ENCODE assay signal across 8 mouse cellular contexts in the genomic region with DNA sequence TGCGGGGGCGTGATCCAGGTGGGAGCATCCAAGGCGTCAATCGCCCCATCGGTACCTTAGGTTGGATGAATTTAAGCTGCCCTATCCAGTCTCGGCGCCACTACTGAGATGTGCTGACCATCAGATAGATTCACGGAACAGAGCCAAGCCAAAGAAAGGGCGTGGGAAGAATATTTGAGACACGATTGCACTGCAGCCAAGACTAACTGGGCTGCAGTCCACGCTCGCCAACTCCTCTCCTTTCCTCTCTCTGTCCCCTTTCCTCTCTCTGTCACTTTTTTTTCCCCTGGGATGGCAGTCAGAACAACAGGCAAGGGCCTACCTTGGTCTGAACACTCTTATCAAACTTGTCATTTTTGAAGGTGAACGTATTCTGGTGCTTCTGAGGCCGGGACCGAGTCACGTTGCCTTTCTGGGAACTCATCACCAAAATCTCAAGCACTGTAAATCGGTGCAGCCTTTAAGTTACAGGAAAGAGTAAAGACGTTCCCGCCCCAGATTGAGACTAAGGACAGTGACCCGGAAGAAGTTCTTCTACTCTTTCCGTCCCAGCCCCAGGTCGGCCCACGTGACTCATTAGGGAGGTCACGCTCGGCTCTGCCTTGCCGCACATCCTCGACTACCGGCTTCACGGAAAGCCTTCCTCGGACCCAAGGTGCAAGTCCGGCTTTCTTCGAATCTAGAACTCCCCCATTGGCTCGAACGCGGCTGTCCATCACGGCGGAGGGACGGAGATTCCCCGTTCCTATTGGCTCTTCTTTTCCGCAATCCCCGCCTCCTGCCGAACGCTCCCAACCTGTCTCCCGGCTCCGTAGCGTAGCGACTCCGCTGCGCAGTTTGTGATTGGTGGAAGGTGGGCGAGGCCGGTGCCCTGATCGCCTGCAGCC. TPM values are rescaled to one million over a fixed set of nuclear protein-coding genes. Genes with fewer than 3 reads are reported as not detected.
DNase-seq lines count a peak whose midpoint lies in the region; ATAC-seq lines count a peak whose summit lies in the region.

TSS of gene 1110059E24Rik (minus strand) at position 692 of the 887 bp plus-strand sequence.

- no peaks in the 10 kb centered on the region for H3K27me3 ChIP-seq in heart, embryonic 14.5 days (ENCODE audit: control insufficient read depth, insufficient read depth, low read length)
- H3K27me3 ChIP-seq in liver, embryonic 13.5 days: no peaks in the 10 kb centered on the region
- H3K27me3 ChIP-seq in stomach, embryonic 16.5 days (ENCODE audit: control insufficient read depth, insufficient read depth, low read length): no peaks in the 10 kb centered on the region

- DNase-seq in c-Kit-negative CD71-positive TER-119-positive erythroid progenitor cells, embryonic 14.5 days (ENCODE audit: low read depth, low spot score): peak; percentile 91
- DNase-seq in fibroblast of lung, adult 2 months (ENCODE audit: low read depth): peak; percentile 97
- DNase-seq in kidney, postnatal 14 days: peak; percentile 98
- peak; percentile 94 for DNase-seq in liver, embryonic 13.5 days
- peak; percentile 95 for DNase-seq in neural tube, embryonic 10.5 days (ENCODE audit: extremely low spot score, low spot score)

- ATAC-seq in CD4-positive, CD25-positive, alpha-beta regulatory T cell, adult 4 months: peak; percentile 87
- ATAC-seq in heart, embryonic 14.5 days (ENCODE audit: insufficient number of reproducible peaks, insufficient read depth, low FRiP score, low read depth): peak; percentile 99
- ATAC-seq in liver, embryonic 13.5 days (ENCODE audit: low read depth): peak; percentile 99
- ATAC-seq in stomach, embryonic 16.5 days (ENCODE audit: insufficient read depth, low FRiP score): peak; percentile 98

- peak within 1 kb of the TSS; percentile 95 to 98 for H3K4me3 ChIP-seq in heart, embryonic 14.5 days (ENCODE audit: control insufficient read depth in 1 of 2, insufficient read depth in 1 of 2, low read depth in 1 of 2, low read length in 2 of 2)
- peak within 1 kb of the TSS; percentile 86 for H3K4me3 ChIP-seq in liver, embryonic 13.5 days (replicated peaks)
- H3K4me3 ChIP-seq in stomach, embryonic 16.5 days (replicated peaks; ENCODE audit: low read length): peak within 1 kb of the TSS; percentile 90

- peak within 1 kb of the TSS; percentile 96 to 99 for H3K27ac ChIP-seq in heart, embryonic 14.5 days (replicated peaks in 1 of 2; ENCODE audit: control insufficient read depth in 1 of 2, insufficient read depth in 1 of 2, low read depth in 2 of 2, low read length in 2 of 2)
- H3K27ac ChIP-seq in liver, embryonic 13.5 days: peak within 1 kb of the TSS; percentile 90
- peak within 1 kb of the TSS; percentile 98 for H3K27ac ChIP-seq in stomach, embryonic 16.5 days (ENCODE audit: low read length)

- 5% methylated on average over 52 of the region's 52 CpGs for WGBS in heart, embryonic 14.5 days
- WGBS in liver, embryonic 13.5 days (ENCODE audit: insufficient replicate concordance): 4% methylated on average over 52 of the region's 52 CpGs
- WGBS in stomach, embryonic 16.5 days: 5% methylated on average over 52 of the region's 52 CpGs

- peaks cover 3 to 25% of the 10 kb centered on the region in 2 experiments for H3K4me1 ChIP-seq in heart, embryonic 14.5 days (ENCODE audit: control insufficient read depth in 2 of 2, insufficient read depth in 2 of 2, low read length in 2 of 2)
- H3K4me1 ChIP-seq in liver, embryonic 13.5 days (replicated peaks): peaks cover 45% of the 10 kb centered on the region
- H3K4me1 ChIP-seq in stomach, embryonic 16.5 days (ENCODE audit: control insufficient read depth, insufficient read depth, low read length): peaks cover 11% of the 10 kb centered on the region

- no peaks in the 10 kb centered on the region for H3K36me3 ChIP-seq in heart, embryonic 14.5 days (ENCODE audit: control insufficient read depth, insufficient read depth, low read length)
- H3K36me3 ChIP-seq in liver, embryonic 13.5 days: no peaks in the 10 kb centered on the region
- H3K36me3 ChIP-seq in stomach, embryonic 16.5 days (ENCODE audit: control insufficient read depth, insufficient read depth, low read length): no peaks in the 10 kb centered on the region

- peak within 1 kb of the TSS; percentile 91 for H3K4me2 ChIP-seq in heart, embryonic 14.5 days (ENCODE audit: low read length)
- peak within 1 kb of the TSS; percentile 97 for H3K4me2 ChIP-seq in liver, embryonic 13.5 days
- H3K4me2 ChIP-seq in stomach, embryonic 16.5 days (ENCODE audit: low read depth, low read length): peak within 1 kb of the TSS; percentile 66

- no peaks in the 10 kb centered on the region for H3K9me3 ChIP-seq in heart, embryonic 14.5 days (ENCODE audit: control insufficient read depth, low read length)
- H3K9me3 ChIP-seq in liver, embryonic 13.5 days (replicated peaks): no peaks in the 10 kb centered on the region
- no peaks in the 10 kb centered on the region for H3K9me3 ChIP-seq in stomach, embryonic 16.5 days (replicated peaks; ENCODE audit: control insufficient read depth, low read length)

- peak within 1 kb of the TSS; percentile 96 for H3K9ac ChIP-seq in heart, embryonic 14.5 days (ENCODE audit: low read length)
- H3K9ac ChIP-seq in liver, embryonic 13.5 days: peak within 1 kb of the TSS; percentile 90
- H3K9ac ChIP-seq in stomach, embryonic 16.5 days (ENCODE audit: low read length): peak within 1 kb of the TSS; percentile 96

RNA-seq across cellular contexts. Expression of gene 1110059E24Rik, which starts in this region (rescaled TPM):
- polyA plus RNA-seq in CD4-positive, CD25-positive, alpha-beta regulatory T cell, adult 4 months (2017; shearing (Covaris generic)): 10 to 100 TPM; 41.6 to 47.8 TPM
- polyA plus RNA-seq in heart, embryonic 14.5 days (2014; fragmentation: Nextera tagmentation; extraction: Ambion mirVana): 38.5 and 45.4 TPM in 2 replicates
- 17.2 and 19.1 TPM in 2 replicates for polyA plus RNA-seq in liver, embryonic 13.5 days (2015; fragmentation: Nextera tagmentation; extraction: Ambion mirVana)
- 46.3 and 53.9 TPM in 2 replicates for polyA plus RNA-seq in stomach, embryonic 16.5 days (2015; fragmentation: Nextera tagmentation; extraction: Ambion mirVana)

Comparison
In these comparisons a context has a peak if more than half of its experiments do, and no peak if none do; other contexts are left out.
1. Peak in every context shown above with its lines: DNase-seq, ATAC-seq, H3K4me3 ChIP-seq and H3K27ac ChIP-seq.